Mouse (Mus musculus) MN1 (cell line): Measurements from ENCODE around the gene Dyrk3.
"Not testable (repeated sequence)": the region's sequence is repeated elsewhere in the genome, so short reads cannot be mapped to it uniquely, and the experiment has no call there.

Experiments
- DNase-seq: peaks from one replicate; pipeline ENCODE4 v3.0.0-alpha.2; 2016; ENCODE audit warnings: low spot score

Dyrk3 gene

DNA sequence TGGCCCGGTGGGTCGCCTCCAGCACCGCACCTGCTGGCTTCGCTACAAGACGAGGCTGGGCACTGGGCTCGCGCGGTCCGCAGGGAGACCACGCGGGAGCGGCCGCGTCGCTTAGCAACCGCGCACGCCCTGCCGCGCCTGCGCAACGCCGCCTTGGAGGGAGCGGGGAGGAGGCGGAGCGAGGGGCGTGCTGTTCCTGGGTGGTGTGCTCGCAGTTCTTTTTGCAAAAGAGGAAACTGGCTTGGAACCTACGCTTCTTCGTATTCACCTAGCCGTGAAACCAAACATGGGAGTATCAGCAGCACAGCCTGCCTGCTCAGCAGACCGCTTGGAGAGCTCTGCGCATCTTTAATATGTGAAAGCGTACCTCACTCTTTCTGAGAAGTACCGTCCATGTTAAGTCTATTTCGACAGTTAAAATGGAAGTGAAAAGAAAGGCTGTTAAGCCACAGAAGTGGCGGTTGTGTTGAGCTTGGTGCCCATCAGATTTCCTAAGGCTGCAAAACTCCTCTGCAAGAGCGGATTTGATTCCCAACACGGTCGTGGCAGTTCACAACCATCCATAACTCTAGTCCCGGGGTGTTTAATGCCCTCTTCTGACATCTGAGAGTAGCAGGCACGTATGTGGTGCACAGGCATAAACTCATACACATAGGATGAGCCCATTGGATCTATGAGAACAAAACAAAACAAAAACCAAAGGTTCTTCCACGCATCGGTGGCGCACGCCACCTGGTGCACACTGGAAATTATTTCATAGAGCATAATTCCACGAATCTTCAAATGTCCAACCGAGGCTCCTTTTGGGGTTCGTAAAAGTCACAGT, at the start of gene Dyrk3:
Gene Dyrk3, minus strand, starts transcription at position 150 of the 826 bp plus-strand sequence.
- peak; percentile 96 for DNase-seq

DNA sequence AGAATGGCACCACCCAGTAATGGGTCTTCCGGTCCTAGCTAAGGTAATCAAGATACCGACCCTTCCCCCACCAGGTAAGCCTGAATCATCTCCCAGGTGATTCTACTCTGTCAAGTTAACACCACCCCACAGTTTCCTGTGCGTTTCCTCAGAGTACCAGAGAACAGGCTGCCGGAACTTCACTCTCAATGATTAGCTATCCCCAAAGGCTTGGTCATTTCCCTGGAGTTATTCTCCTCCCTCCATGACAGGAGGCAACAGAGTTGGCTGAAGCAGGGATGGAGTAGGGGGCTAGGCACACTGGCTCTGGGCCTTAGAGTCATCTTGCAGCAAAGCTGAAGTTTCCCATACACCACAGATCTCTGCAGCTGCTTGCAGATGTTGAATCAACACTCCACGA, 49.7 kb upstream of the Dyrk3 start:
- no peak for DNase-seq

DNA sequence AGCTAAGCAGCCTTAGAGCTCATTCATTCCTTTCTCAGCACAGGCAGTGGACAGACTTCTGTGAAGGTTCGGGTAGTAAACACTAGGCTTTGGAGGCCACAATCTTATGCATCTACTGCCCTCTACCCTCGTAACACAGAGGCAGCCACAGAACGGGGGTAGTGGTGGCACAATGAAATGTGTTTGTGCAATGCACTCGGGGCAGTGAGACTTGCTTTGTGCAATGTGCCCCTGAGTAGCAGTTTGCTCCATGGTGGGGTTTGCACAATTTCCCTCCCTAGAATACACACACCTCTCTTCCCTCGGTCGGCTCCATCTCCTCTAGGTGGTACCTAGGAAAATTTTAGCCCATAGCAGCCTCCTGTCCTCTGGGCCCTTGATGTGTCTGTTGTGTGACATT, 48.9 kb upstream of the Dyrk3 start:
- no peak for DNase-seq

DNA sequence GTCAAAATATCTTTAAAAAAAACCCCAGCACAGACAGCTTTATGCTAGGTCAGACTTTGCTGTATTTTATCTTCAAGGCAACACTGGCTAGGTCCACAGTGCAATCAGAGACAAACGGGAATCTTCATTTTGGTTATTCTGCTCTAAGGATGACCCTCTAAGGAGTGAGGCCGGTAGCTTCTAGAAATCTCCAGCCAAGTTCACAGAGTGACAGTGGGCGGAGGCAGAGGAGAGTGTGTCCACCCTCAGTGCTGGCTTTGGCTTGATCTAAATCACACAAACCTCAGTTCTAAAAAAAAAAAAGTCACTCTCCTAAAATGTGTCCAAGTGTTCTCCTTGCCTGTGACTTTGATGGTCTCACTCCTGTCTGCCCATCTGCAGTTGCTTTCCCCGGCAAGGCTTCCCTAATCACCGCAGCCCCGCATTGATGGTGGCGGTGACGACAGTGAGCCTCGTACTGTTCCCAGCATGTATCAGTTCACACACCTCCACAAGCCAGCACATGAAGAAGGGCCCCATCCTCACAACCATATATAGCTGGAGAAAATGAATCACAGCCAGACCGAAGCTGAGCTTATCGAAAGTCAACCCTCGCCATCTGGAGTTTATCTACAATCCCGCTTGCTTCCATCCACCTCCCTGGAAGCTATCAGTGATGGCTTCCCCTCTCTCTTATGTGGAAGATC, 47.8 kb upstream of the Dyrk3 start:
- no peak for DNase-seq

DNA sequence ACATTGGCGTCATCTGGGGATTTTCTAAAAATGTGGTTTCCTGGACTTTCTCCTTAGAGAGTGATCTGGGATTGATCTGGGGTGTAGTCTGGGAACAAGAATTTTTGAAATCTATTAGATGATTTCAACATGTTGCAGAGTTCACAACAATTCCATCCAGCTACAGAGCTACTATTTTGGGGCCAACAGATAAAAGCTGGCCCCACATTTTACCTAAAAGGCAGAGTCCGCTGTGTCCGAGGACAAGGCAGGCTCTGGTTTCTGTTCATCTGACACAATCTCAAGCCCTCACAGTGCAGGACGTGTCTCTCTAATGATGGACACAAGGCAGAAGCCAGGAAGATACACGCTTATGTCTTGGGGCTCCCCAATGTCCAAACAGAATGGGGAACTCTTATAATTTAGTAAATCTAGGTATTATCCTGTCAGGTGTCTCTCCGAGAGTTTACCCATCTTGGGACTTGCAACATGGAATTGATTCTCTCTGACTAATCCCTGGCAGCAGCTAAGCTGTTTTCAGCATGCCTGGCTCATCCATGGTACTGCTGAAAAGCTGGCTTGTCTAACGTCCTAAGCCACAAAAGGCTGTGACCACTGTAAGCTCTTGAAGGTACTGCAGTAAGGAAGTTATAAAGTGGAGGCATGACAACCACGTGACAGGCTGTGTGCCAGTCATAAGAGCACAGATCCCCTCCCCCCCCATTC, 47.0 kb upstream of the Dyrk3 start:
- no peak for DNase-seq

DNA sequence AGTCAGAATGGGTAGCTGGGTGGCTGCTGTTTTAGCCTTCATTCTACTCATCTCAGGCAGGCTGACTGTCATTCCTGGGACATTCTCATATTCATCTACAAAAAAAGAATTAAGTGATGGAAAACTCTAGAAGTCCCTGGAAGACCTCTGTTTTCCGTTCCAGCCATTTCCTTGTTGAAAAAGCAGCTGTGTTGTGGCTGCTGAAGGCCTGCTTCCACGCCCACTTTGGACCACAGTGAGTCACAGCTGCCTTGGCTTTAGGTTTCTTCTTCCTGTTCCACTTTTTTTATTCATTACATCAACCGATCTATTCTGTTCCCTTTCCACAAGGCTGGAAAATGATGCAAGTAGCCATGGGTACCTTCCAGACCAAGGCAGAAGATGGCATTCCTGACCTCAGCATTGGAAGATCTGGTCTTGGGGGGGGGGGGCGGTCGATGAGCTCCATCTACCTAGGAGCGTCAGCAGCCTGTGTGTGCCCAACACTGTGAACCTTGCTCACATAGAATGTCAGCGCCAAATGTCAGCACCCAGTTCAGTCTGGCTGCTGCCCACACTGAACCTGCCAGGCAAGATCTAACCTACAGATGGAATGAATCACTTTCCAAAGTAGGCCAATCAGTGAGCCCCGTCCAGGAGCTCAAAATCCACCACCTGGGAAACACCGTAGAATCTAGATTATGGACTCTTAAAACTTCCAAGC, 46.3 kb upstream of the Dyrk3 start:
- peak; percentile 34 for DNase-seq

DNA sequence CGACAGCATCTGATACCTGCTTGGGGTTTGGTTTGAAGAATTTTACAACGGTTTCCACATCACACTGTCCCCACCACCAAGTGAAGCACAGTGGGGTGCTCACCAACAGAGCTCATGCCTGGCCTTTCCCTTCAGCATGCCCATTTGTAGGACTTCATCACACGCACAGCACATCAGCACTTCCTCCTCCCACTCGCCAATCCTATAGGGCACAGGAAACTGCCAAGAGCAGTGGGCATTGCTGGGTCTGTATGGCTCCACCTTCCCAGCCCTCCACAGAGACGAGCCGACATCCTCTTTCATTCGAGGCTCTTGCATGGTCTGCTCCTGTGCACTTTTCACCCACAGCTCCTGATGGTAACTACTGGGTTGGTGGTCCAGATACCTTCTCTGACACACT, 45.1 kb upstream of the Dyrk3 start:
- DNase-seq: no peak

DNA sequence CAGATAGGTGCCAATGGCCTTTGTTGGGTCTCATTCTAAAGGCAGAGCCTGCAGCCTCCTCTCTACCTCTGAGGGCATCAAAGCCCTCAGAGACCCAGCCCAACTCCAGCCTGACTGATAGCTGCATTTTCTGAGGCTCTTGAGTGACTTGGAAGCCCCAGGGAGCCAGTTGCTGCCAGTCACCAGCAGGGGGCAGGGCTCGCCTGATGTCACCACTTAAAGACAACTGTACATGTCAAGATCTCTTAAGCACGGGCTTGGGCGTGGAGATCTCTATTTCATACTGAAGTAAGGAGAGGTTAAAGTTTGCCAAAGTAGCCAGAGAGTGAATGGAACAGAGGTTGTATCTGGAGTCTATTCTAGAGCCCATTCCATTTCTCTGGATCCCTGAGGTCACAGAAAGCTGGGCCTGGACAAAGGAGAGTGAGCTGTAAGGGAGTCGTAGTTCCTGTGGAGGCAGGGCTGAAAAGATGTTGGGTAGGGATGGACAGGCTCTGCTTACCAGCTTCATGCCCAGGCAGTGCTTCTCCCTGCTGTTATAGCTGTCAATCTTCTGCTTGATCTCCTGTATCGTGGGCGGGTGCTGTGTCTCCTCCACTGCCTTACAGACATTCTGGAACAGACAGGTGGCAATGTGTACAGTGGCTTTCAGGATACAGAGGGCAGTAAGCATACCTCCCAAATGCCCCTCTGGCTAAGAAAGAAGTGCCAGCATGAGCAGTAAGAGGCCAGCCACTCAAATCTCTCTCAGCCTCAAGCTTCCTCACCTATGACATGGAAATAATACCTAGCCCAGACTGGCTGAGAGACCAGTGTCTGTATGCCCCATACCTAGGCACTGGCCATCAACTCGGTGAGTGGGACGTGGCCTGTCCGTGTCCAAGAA, 43.7 kb upstream of the Dyrk3 start:
- peak; percentile 72 for DNase-seq

DNA sequence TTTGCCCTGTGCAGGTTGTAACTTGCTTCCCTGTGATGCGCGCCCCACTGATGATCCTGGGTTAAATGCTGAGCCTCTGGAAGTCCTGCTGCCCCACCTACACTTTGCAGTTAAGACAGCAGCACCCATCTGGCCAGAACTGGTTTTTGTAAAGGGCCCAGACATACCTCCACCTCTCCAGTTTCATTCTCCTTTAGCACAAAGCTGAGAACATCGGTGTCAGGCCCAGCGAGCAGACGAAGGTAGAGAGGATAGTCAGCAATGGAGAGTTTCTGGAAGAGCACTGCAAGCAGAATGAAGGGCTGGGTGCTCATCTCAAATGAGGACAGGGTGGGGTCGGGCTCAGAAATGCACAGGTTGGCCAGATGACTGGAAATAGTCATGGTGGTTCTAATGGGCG, 42.2 kb upstream of the Dyrk3 start:
- DNase-seq: no peak

DNA sequence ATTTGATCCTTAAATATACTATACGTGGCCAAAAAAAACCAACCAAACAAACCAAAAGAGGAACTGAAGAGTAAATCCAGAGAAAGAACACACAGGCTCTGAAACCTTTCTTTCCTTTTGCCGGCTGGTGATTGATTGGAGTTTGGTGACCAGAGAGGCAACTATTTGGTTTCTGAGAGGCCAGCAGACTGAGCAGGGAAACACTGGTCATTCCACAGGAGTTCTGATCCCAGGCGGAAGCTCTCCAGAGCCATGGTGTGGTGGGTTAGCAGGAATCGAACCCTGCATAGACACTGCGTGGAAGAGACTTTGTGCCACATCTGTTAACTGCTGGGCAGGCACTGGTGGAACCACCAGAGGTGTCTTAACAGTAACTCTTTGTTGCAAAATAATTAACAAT, 39.9 kb upstream of the Dyrk3 start:
- DNase-seq: no peak

DNA sequence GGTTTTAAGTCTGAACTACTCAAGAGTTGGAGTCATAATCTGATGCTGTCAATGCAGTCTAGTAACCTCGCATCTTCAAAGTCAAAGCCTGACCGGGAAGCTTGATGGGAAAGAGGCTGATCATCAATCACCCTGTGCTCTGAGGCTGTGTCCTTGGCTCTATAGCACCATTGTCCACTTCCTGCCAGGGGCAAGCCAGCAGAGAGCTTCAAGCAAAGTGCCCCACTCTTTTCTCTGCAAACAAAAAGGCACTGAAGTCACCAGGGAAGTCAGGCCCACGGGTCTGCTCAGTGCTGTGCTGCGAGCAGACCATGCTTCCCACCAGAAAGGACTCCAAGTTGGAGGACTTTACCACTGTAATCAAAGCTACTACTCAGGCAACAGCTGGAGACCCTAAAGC, 39.1 kb upstream of the Dyrk3 start:
- DNase-seq: no peak

DNA sequence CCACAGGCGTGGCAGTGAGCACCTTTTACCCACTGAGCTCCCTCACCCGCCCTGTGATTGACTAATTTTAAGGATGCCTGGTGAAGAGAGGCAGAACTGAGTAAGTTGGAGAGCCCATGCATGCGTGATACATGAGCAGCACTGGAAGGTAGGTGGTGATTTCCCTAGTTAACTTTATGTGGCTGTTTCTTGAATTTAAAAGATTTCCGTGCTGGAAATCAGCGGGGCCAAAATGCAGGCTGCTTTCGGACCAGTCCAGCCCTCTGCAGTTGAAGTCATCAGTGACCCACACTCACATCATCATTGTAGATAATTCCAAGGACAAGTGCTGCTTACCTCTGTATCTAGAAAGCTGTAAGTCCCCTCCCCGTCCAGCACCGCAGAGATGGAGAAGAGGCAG, 37.7 kb upstream of the Dyrk3 start:
- no peak for DNase-seq

DNA sequence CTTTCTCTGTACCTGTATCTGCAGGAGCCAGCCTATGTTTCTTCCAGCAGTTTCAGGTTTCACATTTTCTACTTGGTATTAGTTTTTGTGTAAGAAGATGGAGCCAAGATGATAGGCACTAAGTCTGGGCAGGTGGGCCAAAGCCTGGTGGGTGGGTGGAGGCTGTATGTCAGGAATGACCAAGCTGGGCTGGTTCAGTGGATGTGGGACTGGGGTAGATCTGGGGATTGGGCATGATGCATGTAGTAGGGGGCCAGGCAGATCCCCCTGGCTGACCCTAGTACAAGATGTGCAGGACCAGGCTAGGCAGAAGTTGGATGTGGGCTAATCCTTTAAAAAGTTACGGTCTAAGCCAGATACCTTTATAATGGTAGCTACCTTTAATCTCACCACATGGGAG, 37.0 kb upstream of the Dyrk3 start:
- no peak for DNase-seq

DNA sequence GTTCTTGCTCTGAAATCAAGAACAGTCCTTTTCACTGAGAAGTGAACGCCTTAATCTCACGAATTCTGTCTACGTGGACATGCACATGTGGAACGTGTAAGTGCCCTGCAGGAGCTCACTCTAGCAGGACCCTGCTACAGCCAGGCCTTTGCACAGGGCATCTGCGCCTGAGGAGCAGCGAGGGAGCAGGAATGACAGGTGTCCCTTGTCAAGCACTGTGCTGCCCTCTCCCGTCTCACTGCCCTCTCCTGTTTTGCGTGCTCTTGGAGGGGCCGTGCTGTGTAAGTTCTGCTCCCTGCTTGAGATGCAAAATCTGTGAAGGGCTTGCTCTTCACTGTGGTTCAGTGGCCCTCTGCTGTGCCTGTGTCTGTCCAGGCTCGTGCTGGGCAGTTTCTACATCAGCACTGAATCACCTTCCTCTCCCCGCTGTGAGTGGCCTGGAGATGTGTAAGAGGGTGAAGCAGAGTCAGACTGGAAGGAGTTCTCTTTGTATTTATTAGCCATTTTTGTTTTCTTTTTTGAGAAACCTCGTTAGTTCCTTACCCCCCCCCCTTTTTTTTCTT, 36.2 kb upstream of the Dyrk3 start:
- DNase-seq: no peak

DNA sequence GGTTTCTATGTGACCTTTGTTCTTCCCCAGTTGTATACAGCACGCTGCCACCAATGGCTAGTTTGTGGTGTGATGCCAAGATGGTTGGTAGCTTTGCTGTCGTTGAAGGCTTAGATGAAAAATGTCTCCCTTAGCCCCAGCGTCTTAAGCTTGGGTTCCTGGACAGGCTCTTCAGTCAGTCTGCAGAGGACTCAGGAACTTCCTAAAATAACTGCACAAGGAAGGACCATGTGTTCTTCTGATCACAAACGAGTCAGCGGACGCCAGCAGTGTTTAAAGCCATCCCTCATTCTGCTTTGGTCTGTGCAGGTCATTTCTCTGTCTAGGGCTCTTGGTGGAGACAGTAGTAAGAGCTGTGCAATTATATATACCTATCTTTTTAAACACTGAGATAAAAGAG, 35.7 kb upstream of the Dyrk3 start:
- DNase-seq: no peak

DNA sequence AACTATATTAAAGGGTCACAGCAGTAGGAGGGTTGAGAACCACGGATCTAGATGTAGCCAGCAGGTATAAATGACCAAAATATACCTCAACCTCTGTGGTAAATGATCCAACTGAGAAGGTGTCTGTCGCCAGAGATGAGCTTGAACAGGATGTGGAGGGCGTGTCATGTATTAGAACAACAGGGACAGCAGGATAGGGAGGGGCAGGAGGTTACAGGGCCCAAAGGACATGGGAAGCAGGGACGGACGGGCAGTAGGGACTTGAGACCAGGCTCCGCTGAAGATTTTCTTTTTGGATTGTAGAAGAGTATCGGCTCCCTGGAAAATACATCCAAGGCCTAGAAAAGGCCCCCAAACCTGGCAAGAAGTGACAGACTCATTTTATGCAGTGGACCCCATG, 34.9 kb upstream of the Dyrk3 start:
- no peak for DNase-seq

DNA sequence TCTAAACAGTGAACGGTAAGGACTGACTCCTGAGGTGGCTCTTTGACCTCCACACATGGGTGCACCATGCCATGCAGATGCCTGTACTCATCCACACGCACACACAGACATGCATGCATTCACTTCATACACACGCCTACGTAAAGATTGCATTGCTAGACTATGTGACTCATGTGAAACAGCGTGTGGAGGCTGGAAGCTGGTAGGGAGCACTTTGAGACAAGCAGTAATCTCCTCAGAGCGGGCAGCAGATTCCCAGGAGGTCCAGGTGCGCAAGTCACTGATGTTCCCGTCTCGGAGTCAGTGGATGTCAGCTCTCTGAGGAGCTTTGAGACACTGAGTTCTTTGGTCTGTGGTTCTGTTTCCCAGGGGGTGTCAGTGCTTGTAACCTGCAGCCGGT, 29.5 kb upstream of the Dyrk3 start:
- no peak for DNase-seq

DNA sequence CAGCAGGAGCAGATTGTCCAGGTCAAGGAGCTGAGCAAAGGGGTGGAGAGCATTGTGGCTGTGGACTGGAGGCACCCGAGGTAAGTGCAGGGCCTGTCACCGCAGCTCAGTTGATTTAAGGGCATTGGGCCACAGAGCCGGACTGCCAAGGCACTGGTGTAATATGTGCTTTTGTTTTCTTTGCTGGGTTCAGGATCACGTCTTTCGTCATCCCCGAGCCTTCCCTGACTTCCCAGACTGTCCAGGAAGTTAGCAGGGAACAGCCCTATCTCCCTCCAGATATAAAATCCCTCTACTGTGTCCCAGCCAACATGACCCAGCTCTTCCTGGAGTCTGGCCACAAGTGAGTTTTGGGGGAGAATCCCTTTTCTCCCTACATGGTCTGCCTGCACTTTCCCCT, 26.3 kb upstream of the Dyrk3 start:
- DNase-seq: no peak

DNA sequence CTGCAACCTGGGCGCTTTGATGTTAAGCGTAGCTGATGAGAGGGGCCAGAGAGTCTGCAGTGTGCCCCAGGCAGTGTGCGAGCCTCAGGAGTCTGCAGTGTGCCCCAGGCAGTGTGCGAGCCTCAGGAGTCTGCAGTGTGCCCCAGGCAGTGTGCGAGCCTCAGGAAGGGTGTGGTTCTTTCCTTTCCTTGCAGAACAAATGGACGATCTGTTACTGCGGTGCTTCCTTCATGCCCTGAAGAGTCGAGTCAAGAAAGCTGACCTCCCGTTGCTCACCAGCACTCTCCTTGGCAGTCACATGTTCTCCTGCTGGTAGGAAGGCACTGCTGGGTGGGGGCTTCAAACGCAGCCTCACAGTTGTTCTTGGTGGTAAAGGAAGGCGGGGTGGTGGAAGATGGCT, 23.0 kb upstream of the Dyrk3 start:
- DNase-seq: no peak

DNA sequence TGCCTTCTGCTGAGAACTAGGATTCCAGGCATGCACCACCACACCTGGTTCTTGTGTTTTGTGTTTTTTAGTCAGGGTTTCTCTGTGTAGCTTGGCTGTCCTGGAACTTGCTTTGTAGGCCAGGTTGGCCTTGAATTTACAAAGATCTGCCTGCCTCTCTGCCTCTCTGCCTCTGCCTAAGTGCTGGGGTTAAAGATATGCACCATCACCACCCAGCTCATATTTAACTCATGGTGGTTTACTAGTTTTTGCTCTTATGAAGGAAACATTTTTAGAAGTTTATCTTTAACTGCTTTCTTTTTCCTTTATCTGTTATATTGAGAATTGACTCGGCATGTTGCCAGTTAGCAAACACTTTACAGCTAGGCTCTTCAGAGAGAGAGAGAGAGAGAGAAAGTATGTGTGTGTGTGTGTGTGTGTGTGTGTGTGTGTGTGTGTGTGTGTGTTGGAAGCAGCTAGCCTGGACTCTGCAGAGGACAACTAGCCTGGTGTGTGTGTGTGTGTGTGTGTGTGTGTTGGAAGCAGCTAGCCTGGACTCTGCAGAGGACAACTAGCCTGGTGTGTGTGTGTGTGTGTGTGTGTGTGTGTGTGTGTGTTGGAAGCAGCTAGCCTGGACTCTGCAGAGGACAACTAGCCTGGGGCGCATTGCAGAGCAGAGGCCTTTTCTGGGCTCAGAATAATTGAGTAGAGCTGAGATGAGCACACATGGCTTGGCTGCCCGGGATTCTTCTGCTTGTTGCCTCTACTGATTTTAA, 21.6 kb upstream of the Dyrk3 start:
- not testable (repeated sequence) for DNase-seq
